Comparison of ENCODE assay signal across 10 mouse cellular contexts in genomic region chr19:38025254-38026041, GRCm38 (mm10). TPM values are rescaled to one million over a fixed set of nuclear protein-coding genes. Genes with fewer than 3 reads are reported as not detected.
DNase-seq lines count a peak whose midpoint lies in the region; ATAC-seq and TF ChIP-seq lines count a peak whose summit lies in the region.
"Had no signal": no experiment of that assay in that cellular context is flagged by ENCODE, and none has a peak within 500 bp of the region (broad histone marks: within the 10 kb centered on the region; RNA-seq: fewer than 3 reads in every experiment).

No protein-coding gene starts in this region.

- no peak overlapping the region for H3K27ac ChIP-seq in CH12.LX (ENCODE audit: insufficient read depth, low read depth)
- H3K27ac ChIP-seq in intestine, embryonic 14.5 days (ENCODE audit: low read depth) = peak overlapping the region; percentile 57
- H3K27ac ChIP-seq in lung, embryonic 15.5 days = peak overlapping the region; percentile 94
- no peak overlapping the region for H3K27ac ChIP-seq in neural tube, embryonic 15.5 days (replicated peaks)
- no peak overlapping the region for H3K27ac ChIP-seq in forebrain, embryonic 13.5 days
- H3K27ac ChIP-seq: neural tube, embryonic 13.5 days had no signal

- TF ChIP-seq EP300 in CH12.LX (IDR thresholded peaks at IDR 0.05; ENCODE audit: low read length) = no peak

- TF ChIP-seq POLR2A in CH12.LX (IDR thresholded peaks at IDR 0.05; ENCODE audit: low read depth, low read length) = no peak

- in situ Hi-C loops in CH12.LX (cut with MboI; ENCODE audit: low pct_ligation_motif_present, low pct_unique_long_range_greater_than_20kb, low sequenced_read_pairs) = no loop called here

- 35% methylated on average over 8 of the region's 9 CpGs for WGBS in intestine, embryonic 14.5 days
- WGBS in lung, embryonic 15.5 days = 20% methylated on average over 9 of the region's 9 CpGs
- WGBS in neural tube, embryonic 15.5 days = 53% methylated on average over 6 of the region's 9 CpGs
- 51% methylated on average over 6 of the region's 9 CpGs for WGBS in forebrain, embryonic 13.5 days

- peak; percentile 73 for ATAC-seq in intestine, embryonic 14.5 days (replicated peaks; ENCODE audit: low FRiP score, low TSS enrichment, low read depth)
- ATAC-seq in lung, embryonic 15.5 days (ENCODE audit: borderline replicate concordance, extremely low read depth, low FRiP score, low TSS enrichment) = peak; percentile 80
- ATAC-seq in neural tube, embryonic 15.5 days (ENCODE audit: low FRiP score) = no peak
- ATAC-seq in forebrain, embryonic 13.5 days = no peak

- TF ChIP-seq RAD21 in CH12.LX (IDR thresholded peaks at IDR 0.05; ENCODE audit: low read depth, low read length) = no peak

- H3K4me2 ChIP-seq in CH12.LX (ENCODE audit: insufficient read depth, low read depth, poor library complexity, severe bottlenecking) = peak overlapping the region; percentile 51
- H3K4me2 ChIP-seq in intestine, embryonic 14.5 days (ENCODE audit: low read length) = no peak overlapping the region
- H3K4me2 ChIP-seq in lung, embryonic 15.5 days = peak overlapping the region; percentile 38
- no peak overlapping the region for H3K4me2 ChIP-seq in neural tube, embryonic 15.5 days
- no peak overlapping the region for H3K4me2 ChIP-seq in forebrain, embryonic 13.5 days
- H3K4me2 ChIP-seq: neural tube, embryonic 13.5 days had no signal

- dilution Hi-C loops in CH12.LX (cut with MboI; ENCODE audit: extremely low pct_ligation_motif_present, extremely low pct_unique_long_range_greater_than_20kb, low sequenced_read_pairs) = no loop called here

- no peaks in the 10 kb centered on the region for H3K27me3 ChIP-seq in CH12.LX (replicated peaks)
- no peaks in the 10 kb centered on the region for H3K27me3 ChIP-seq in intestine, embryonic 14.5 days (replicated peaks; ENCODE audit: control insufficient read depth, insufficient read depth, low read length)
- H3K27me3 ChIP-seq in lung, embryonic 15.5 days = no peaks in the 10 kb centered on the region
- no peaks in the 10 kb centered on the region for H3K27me3 ChIP-seq in neural tube, embryonic 15.5 days (replicated peaks)
- no peaks in the 10 kb centered on the region for H3K27me3 ChIP-seq in forebrain, embryonic 13.5 days
- H3K27me3 ChIP-seq: neural tube, embryonic 13.5 days had no signal

- peak overlapping the region in 1 of 3 experiments; percentile 25 for H3K4me3 ChIP-seq in CH12.LX (replicated peaks in 1 of 3; ENCODE audit: low read depth in 2 of 3, low read length in 2 of 3, poor library complexity in 1 of 3)
- H3K4me3 ChIP-seq in intestine, embryonic 14.5 days (ENCODE audit: low read depth, low read length) = no peak overlapping the region
- H3K4me3 ChIP-seq in lung, embryonic 15.5 days = no peak overlapping the region
- H3K4me3 ChIP-seq in neural tube, embryonic 15.5 days (replicated peaks) = no peak overlapping the region
- H3K4me3 ChIP-seq in forebrain, embryonic 13.5 days = no peak overlapping the region
- H3K4me3 ChIP-seq: erythroblast, embryonic 14.5 days; neural tube, embryonic 13.5 days had no signal

- no peak for TF ChIP-seq CTCF in CH12.LX (conservative IDR thresholded peaks at IDR 0.05 in 1 of 2, IDR thresholded peaks at IDR 0.05 in 1 of 2; ENCODE audit: low read depth in 2 of 2, low read length in 2 of 2)

- intact Hi-C loops in left cerebral cortex, postnatal 36 days (cut with DNase I) = no loop called here

- H3K9ac ChIP-seq in CH12.LX (ENCODE audit: insufficient read depth, low read depth) = no peak overlapping the region
- no peak overlapping the region for H3K9ac ChIP-seq in intestine, embryonic 14.5 days (ENCODE audit: low read length)
- 0 out of 2 replicates have a peak overlapping the region, but pooled peaks have one; percentile 4 for H3K9ac ChIP-seq in lung, embryonic 15.5 days
- H3K9ac ChIP-seq in neural tube, embryonic 15.5 days (replicated peaks) = no peak overlapping the region
- no peak overlapping the region for H3K9ac ChIP-seq in forebrain, embryonic 13.5 days
- H3K9ac ChIP-seq: neural tube, embryonic 13.5 days had no signal

- peak; percentile 81 for DNase-seq in CH12.LX (ENCODE audit: extremely low read depth)
- DNase-seq in adrenal gland, postnatal 36 days = peak; percentile 33 to 59
- no peak for DNase-seq in intestine, embryonic 14.5 days (ENCODE audit: low spot score)
- no peak for DNase-seq in left cerebral cortex, postnatal 36 days (ENCODE audit: low spot score in 2 of 2)
- DNase-seq in layer of hippocampus, adult 9-10 months (ENCODE audit: low spot score) = no peak

- peaks cover 0 to 2% of the 10 kb centered on the region in 2 experiments for H3K36me3 ChIP-seq in CH12.LX (replicated peaks in 1 of 2; ENCODE audit: control insufficient read depth in 1 of 2, insufficient read depth in 1 of 2, low read length in 1 of 2)
- no peaks in the 10 kb centered on the region for H3K36me3 ChIP-seq in intestine, embryonic 14.5 days (ENCODE audit: control insufficient read depth, insufficient read depth, low read length)
- no peaks in the 10 kb centered on the region; the same call in 1 of the 2 replicates for H3K36me3 ChIP-seq in lung, embryonic 15.5 days
- H3K36me3 ChIP-seq in neural tube, embryonic 15.5 days = no peaks in the 10 kb centered on the region
- no peaks in the 10 kb centered on the region for H3K36me3 ChIP-seq in forebrain, embryonic 13.5 days (ENCODE audit: poor library complexity, severe bottlenecking)
- H3K36me3 ChIP-seq: neural tube, embryonic 13.5 days had no signal

- H3K9me3 ChIP-seq in CH12.LX (replicated peaks; ENCODE audit: low read length) = no peaks in the 10 kb centered on the region
- no peaks in the 10 kb centered on the region for H3K9me3 ChIP-seq in intestine, embryonic 14.5 days (ENCODE audit: control insufficient read depth, low read length)
- no peaks in the 10 kb centered on the region for H3K9me3 ChIP-seq in lung, embryonic 15.5 days
- H3K9me3 ChIP-seq in neural tube, embryonic 15.5 days (replicated peaks) = no peaks in the 10 kb centered on the region
- no peaks in the 10 kb centered on the region for H3K9me3 ChIP-seq in forebrain, embryonic 13.5 days (replicated peaks)
- H3K9me3 ChIP-seq: neural tube, embryonic 13.5 days had no signal

- no peaks in the 10 kb centered on the region for H3K79me2 ChIP-seq in CH12.LX (replicated peaks; ENCODE audit: control insufficient read depth, extremely low read depth, insufficient read depth, poor library complexity, severe bottlenecking)

- H3K4me1 ChIP-seq in CH12.LX (ENCODE audit: control insufficient read depth in 1 of 2, insufficient read depth in 2 of 2) = peaks cover 25 to 85% of the 10 kb centered on the region in 2 experiments
- peaks cover 42% of the 10 kb centered on the region for H3K4me1 ChIP-seq in intestine, embryonic 14.5 days (replicated peaks; ENCODE audit: control insufficient read depth, insufficient read depth, low read length)
- peaks cover 59% of the 10 kb centered on the region for H3K4me1 ChIP-seq in lung, embryonic 15.5 days
- H3K4me1 ChIP-seq in neural tube, embryonic 15.5 days = no peaks in the 10 kb centered on the region
- H3K4me1 ChIP-seq in forebrain, embryonic 13.5 days = no peaks in the 10 kb centered on the region
- H3K4me1 ChIP-seq: neural tube, embryonic 13.5 days had no signal

TF ChIP-seq in CH12.LX, 34 proteins besides CTCF, POLR2A, EP300 and RAD21 (continues in another document):
- TF ChIP-seq ELF1 (IDR thresholded peaks at IDR 0.05; ENCODE audit: low read depth, low read length) = no peak
- TF ChIP-seq GABPA (IDR thresholded peaks at IDR 0.05; ENCODE audit: insufficient replicate concordance, low read depth, low read length) = no peak
- no peak for TF ChIP-seq ZNF384 (IDR thresholded peaks at IDR 0.05; ENCODE audit: low read depth, low read length)
- no peak for TF ChIP-seq USF1 (IDR thresholded peaks at IDR 0.05; ENCODE audit: low read depth, low read length)
- peak; percentile 21; the same call in 1 of the 2 replicates for TF ChIP-seq HCFC1 (IDR thresholded peaks at IDR 0.05; ENCODE audit: low read depth, low read length)
- TF ChIP-seq CHD1 (IDR thresholded peaks at IDR 0.05; ENCODE audit: low read depth, low read length) = no peak
- no peak for TF ChIP-seq ZMIZ1 (IDR thresholded peaks at IDR 0.05; ENCODE audit: low read depth, low read length)
- no peak for TF ChIP-seq MAX (IDR thresholded peaks at IDR 0.05; ENCODE audit: low read length)
- no peak for TF ChIP-seq PAX5 (IDR thresholded peaks at IDR 0.05; ENCODE audit: low read length)
- no peak for TF ChIP-seq UBTF (IDR thresholded peaks at IDR 0.05; ENCODE audit: low read depth, low read length)
- TF ChIP-seq TBP (conservative IDR thresholded peaks at IDR 0.05; ENCODE audit: low read depth, low read length) = 0 out of 2 replicates have a peak, but pooled peaks have one; percentile 15
- TF ChIP-seq KAT2A (IDR thresholded peaks at IDR 0.05; ENCODE audit: insufficient replicate concordance, low read length) = no peak
- TF ChIP-seq MAFK (IDR thresholded peaks at IDR 0.05; ENCODE audit: insufficient replicate concordance, low read length) = no peak
- TF ChIP-seq BHLHE40 (IDR thresholded peaks at IDR 0.05; ENCODE audit: low read depth, low read length) = peak; percentile 92
- no peak for TF ChIP-seq JUND (conservative IDR thresholded peaks at IDR 0.05; ENCODE audit: low read depth, low read length)

RNA-seq across cellular contexts. Expression of gene Myof, which starts 17.9 kb away (rescaled TPM):
- total RNA-seq in CH12.LX (2012; rRNA removed) (0.29 and 0.30 TPM in 2 replicates), CH12.LX (2014; rRNA removed) (0.49 and 0.59 TPM in 2 replicates)
- polyA plus RNA-seq in CH12.LX (2012; ENCODE audit: insufficient read length, low read depth) = 3.9 and 4.1 TPM in 2 replicates
- total RNA-seq in adrenal gland, postnatal 36 days (2021) = 10 to 100 TPM; 33.4 to 59.2 TPM
- 16.7 and 17.9 TPM in 2 replicates for polyA plus RNA-seq in intestine, embryonic 14.5 days (2014; fragmentation: Nextera tagmentation; extraction: Ambion mirVana)
- 26.5 and 29.4 TPM in 2 replicates for polyA plus RNA-seq in lung, embryonic 15.5 days (2015; fragmentation: Nextera tagmentation; extraction: Ambion mirVana)
- total RNA-seq in left cerebral cortex, postnatal 36 days (2021) = 1 to 10 TPM; 3.5 to 7.6 TPM
- 2.0 and 3.6 TPM in 2 replicates for polyA plus RNA-seq in neural tube, embryonic 15.5 days (2015; fragmentation: Nextera tagmentation; extraction: Ambion mirVana)
- polyA plus RNA-seq in forebrain, embryonic 13.5 days (2015; fragmentation: Nextera tagmentation; extraction: Ambion mirVana) = 0.63 and 1.0 TPM in 2 replicates
- polyA plus RNA-seq: erythroblast, embryonic 14.5 days had no signal

RNA-seq across cellular contexts. Expression of gene Cep55, which starts 29.4 kb away (rescaled TPM):
- total RNA-seq in CH12.LX (2012; rRNA removed) = 29.6 and 33.0 TPM in 2 replicates
- total RNA-seq in CH12.LX (2014; rRNA removed) = 76.2 and 90.8 TPM in 2 replicates
- 64.2 and 70.4 TPM in 2 replicates for polyA plus RNA-seq in CH12.LX (2012; ENCODE audit: insufficient read length, low read depth)
- total RNA-seq in adrenal gland, postnatal 36 days (2021) = 1 to 10 TPM; 2.2 to 2.5 TPM
- 31.3 and 32.8 TPM in 2 replicates for polyA plus RNA-seq in intestine, embryonic 14.5 days (2014; fragmentation: Nextera tagmentation; extraction: Ambion mirVana)
- polyA plus RNA-seq in lung, embryonic 15.5 days (2015; fragmentation: Nextera tagmentation; extraction: Ambion mirVana) = 42.0 and 43.7 TPM in 2 replicates
- under 1 TPM; 0.12 to 0.39 TPM for total RNA-seq in left cerebral cortex, postnatal 36 days (2021)
- polyA plus RNA-seq in neural tube, embryonic 15.5 days (2015; fragmentation: Nextera tagmentation; extraction: Ambion mirVana) = 3.6 and 9.9 TPM in 2 replicates
- polyA plus RNA-seq in forebrain, embryonic 13.5 days (2015; fragmentation: Nextera tagmentation; extraction: Ambion mirVana) = 34.0 and 37.9 TPM in 2 replicates
- polyA plus RNA-seq: erythroblast, embryonic 14.5 days had no signal

Comparison
In these comparisons a context has a peak if more than half of its experiments do, and no peak if none do; other contexts are left out.
1. DNase-seq: peak in CH12.LX (single experiment) and adrenal gland, postnatal 36 days (2 of 2); none in intestine, embryonic 14.5 days (single experiment), left cerebral cortex, postnatal 36 days (0 of 2) and layer of hippocampus, adult 9-10 months (single experiment).
2. H3K27ac ChIP-seq: peak in intestine, embryonic 14.5 days (single experiment) and lung, embryonic 15.5 days (single experiment); none in CH12.LX (single experiment), neural tube, embryonic 15.5 days (single experiment) and forebrain, embryonic 13.5 days (single experiment).
3. H3K4me2 ChIP-seq: peak in CH12.LX (single experiment) and lung, embryonic 15.5 days (single experiment); none in intestine, embryonic 14.5 days (single experiment), neural tube, embryonic 15.5 days (single experiment) and forebrain, embryonic 13.5 days (single experiment).
4. ATAC-seq: peak in intestine, embryonic 14.5 days (single experiment) and lung, embryonic 15.5 days (single experiment); none in neural tube, embryonic 15.5 days (single experiment) and forebrain, embryonic 13.5 days (single experiment).